Mouse (Mus musculus) G1E (cell line): ENCODE data around the gene Oard1.

Source experiments
- CTCF ChIP-seq: IDR thresholded peaks from 2 replicates; pipeline ENCODE4 v1.5.1; 2012; ENCODE audit warnings: low read depth, low read length, inconsistent platforms, mixed read lengths
- GATA1 ChIP-seq: IDR thresholded peaks from 2 replicates; pipeline ENCODE4 v1.6.1; 2012; ENCODE audit warnings: borderline replicate concordance, low read length, inconsistent platforms, mixed read lengths

DNA sequence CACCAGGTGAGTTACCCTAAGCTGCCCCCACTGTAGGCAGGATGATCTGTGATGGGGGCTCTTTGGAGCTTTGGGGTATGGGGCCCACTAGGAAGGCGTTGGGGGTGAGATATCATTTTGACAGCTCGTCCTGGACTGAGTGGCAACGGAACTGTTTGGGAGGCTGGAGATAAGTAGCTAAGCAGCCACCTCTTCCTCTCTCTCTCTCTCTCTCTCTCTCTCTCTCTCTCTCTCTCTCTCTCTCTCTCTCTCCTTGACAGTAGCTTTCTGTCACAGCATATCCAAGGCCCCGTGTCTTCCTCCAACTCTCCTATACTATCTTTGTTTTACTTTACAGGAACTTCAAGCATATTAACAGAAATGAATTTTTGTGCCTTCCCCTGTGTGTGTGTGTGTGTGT, 49.4 kb upstream of the Oard1 start:
- TF ChIP-seq CTCF: no peak
- no peak for TF ChIP-seq GATA1
